Mouse (Mus musculus): ENCODE data around the gene Dph1. TPM values are rescaled to one million over a fixed set of nuclear protein-coding genes. Genes with fewer than 3 reads are reported as not detected.
A peak's percentile ranks its signal among the peaks of the same experiment; 100 is the strongest.

The Dph1 gene
- polyA plus RNA-seq, 1 experiment from 2014 or later = 14.0 TPM

DNA sequence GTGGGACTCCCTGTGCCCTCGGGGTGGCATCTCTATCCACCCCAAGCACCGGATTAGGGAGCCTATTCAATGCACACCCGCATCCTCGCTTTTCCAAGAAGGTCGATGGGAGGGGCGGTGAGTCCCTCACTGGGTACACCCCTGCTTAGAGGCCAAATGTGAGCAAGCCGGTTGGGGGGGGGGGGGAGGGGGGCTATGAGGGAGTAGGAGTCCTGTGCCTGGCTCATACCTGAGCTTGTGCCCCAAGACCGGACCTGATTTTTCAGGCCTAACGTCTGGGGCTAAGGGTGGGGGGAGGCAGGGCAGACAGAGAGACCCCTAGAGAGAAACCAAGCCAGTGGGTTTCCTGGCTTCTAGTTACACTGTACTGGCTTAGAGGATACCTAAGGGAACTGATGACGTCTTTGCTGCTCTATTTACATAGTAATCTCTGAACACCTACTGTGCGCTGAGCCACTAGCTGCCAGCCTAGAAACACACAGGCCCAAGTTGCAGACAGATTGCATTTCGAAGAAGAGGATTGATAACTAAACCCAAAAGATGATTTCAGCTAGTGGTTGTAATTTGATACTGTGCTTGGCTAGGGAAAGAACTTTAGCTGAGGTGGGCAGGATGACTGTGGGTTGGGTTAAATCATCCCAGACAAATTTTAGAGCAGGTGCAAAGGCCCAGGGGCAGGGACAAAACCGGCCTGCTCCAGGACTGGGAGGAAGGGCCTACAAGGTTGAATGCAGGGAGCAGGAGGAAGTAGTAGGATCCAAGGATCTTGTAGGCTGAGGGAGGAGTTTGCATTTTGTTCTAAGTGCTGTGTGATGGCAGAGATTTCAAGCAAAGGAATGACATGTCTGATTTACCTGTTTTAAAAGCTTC is 23.3 kb upstream of the Dph1 start:
- peaks cover 42% of the 10 kb centered on the region for H3K4me1 ChIP-seq (replicated peaks)
- ATAC-seq (ENCODE audit: low FRiP score, low read depth) = peak; percentile 28; the same call in 1 of the 2 replicates

DNA sequence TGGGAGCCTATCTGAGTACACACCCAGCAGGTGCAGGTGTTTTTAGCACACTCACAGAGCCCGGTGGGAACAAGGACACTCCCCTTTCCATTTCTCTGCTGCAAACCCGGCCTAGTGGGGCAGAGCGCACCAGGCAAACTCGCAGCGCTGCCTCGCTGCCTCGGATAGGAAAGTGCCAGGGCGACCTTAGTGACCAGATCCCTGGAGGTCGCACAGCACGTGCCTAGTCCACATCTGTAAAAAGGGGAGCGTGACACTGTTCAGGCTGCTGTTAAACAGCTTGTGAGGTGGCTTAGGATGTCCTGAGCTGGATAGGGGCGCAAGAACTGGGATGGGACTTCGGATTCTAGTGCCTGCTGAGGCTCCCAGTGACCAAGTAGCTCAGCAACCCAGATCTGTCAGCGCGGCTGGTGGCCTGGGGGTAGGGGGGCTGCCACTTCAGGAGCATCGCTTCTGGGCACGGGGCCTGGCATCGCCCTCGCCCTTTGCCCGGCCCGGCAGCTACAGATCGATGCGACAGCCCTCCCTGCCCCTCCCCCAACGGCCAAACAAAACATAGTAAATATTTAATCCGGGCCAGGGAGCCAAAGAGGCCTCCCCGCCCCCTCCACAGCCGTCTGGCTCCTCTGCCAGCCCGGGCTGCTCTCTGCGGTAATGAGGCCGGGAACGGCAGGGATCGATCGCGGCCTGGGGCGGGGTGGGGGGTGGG is 22.5 kb upstream of the Dph1 start:
- peaks cover 42% of the 10 kb centered on the region for H3K4me1 ChIP-seq (replicated peaks)
- WGBS = 4% methylated on average over 35 of the region's 35 CpGs
- H3K9me3 ChIP-seq = no peaks in the 10 kb centered on the region
- peak overlapping the region; percentile 27 for H3K4me3 ChIP-seq
- peak overlapping the region; percentile 35; the same call in 1 of the 2 replicates for H3K27ac ChIP-seq (replicated peaks)
- peak overlapping the region; percentile 44 for H3K9ac ChIP-seq
- peak; percentile 57 for ATAC-seq (ENCODE audit: low FRiP score, low read depth)
- peak overlapping the region; percentile 60 for H3K4me2 ChIP-seq
- H3K36me3 ChIP-seq = no peaks in the 10 kb centered on the region
- H3K27me3 ChIP-seq = no peaks in the 10 kb centered on the region

More for the DNA sequence above, 23.3 kb upstream of the Dph1 start:
- Histone ChIP-seq H3K27ac (replicated peaks) (peak overlapping the region; percentile 35; the same call in 1 of the 2 replicates), H3K36me3 (no peaks in the 10 kb centered on the region), H3K9me3 (no peaks in the 10 kb centered on the region), H3K27me3 (no peaks in the 10 kb centered on the region), H3K9ac (peak overlapping the region; percentile 44), H3K4me2 (peak overlapping the region; percentile 60), H3K4me3 (peak overlapping the region; percentile 27)
- 19% methylated on average over 13 of the region's 13 CpGs for WGBS

GRCm38 (mm10) chr11:75212876-75213275 is 21.8 kb upstream of the Dph1 start:
- H3K4me1 ChIP-seq (replicated peaks) = peaks cover 42% of the 10 kb centered on the region
- ATAC-seq (ENCODE audit: low FRiP score, low read depth) = no peak
- H3K27me3 ChIP-seq = no peaks in the 10 kb centered on the region
- H3K36me3 ChIP-seq = no peaks in the 10 kb centered on the region
- H3K4me2 ChIP-seq = no peak overlapping the region
- H3K9ac ChIP-seq = no peak overlapping the region
- 45% methylated on average over 3 of the region's 3 CpGs for WGBS
- H3K27ac ChIP-seq (replicated peaks) = no peak overlapping the region
- H3K9me3 ChIP-seq = no peaks in the 10 kb centered on the region
- H3K4me3 ChIP-seq = no peak overlapping the region

- 51% methylated on average over 8 of the region's 8 CpGs for WGBS
- ATAC-seq (ENCODE audit: low FRiP score, low read depth) = peak; percentile 11; the same call in 1 of the 2 replicates
Measured at GRCm38 (mm10) chr11:75212031-75212667, 21.1 kb upstream of the Dph1 start.

GRCm38 (mm10) chr11:75210755-75211154 is 19.7 kb upstream of the Dph1 start:
- WGBS = 60% methylated on average over 6 of the region's 6 CpGs
- no peak overlapping the region for H3K27ac ChIP-seq (replicated peaks)
- H3K36me3 ChIP-seq = no peaks in the 10 kb centered on the region
- no peak overlapping the region for H3K4me2 ChIP-seq
- no peak overlapping the region for H3K4me3 ChIP-seq
- no peak overlapping the region for H3K9ac ChIP-seq
- no peaks in the 10 kb centered on the region for H3K27me3 ChIP-seq
- H3K9me3 ChIP-seq = no peaks in the 10 kb centered on the region
- H3K4me1 ChIP-seq (replicated peaks) = peaks cover 41% of the 10 kb centered on the region
- ATAC-seq (ENCODE audit: low FRiP score, low read depth) = no peak

More at GRCm38 (mm10) chr11:75212031-75212667, 21.1 kb upstream of the Dph1 start:
- no peaks in the 10 kb centered on the region for H3K9me3 ChIP-seq
- no peak overlapping the region for H3K9ac ChIP-seq
- H3K27me3 ChIP-seq = no peaks in the 10 kb centered on the region
- no peak overlapping the region for H3K4me2 ChIP-seq
- no peaks in the 10 kb centered on the region for H3K36me3 ChIP-seq
- peak overlapping the region; percentile 66 for H3K27ac ChIP-seq (replicated peaks)
- H3K4me3 ChIP-seq = no peak overlapping the region
- H3K4me1 ChIP-seq (replicated peaks) = peaks cover 42% of the 10 kb centered on the region

- Histone ChIP-seq H3K4me1 (replicated peaks) (peaks cover 34% of the 10 kb centered on the region), H3K36me3 (no peaks in the 10 kb centered on the region), H3K4me3 (no peak overlapping the region), H3K4me2 (no peak overlapping the region), H3K27me3 (no peaks in the 10 kb centered on the region), H3K9me3 (no peaks in the 10 kb centered on the region), H3K27ac (replicated peaks) (no peak overlapping the region), H3K9ac (no peak overlapping the region)
- 75% methylated on average over 4 of the region's 4 CpGs for WGBS
- ATAC-seq (ENCODE audit: low FRiP score, low read depth) = no peak
Measured at GRCm38 (mm10) chr11:75210093-75210492, 19.1 kb upstream of the Dph1 start.

DNA sequence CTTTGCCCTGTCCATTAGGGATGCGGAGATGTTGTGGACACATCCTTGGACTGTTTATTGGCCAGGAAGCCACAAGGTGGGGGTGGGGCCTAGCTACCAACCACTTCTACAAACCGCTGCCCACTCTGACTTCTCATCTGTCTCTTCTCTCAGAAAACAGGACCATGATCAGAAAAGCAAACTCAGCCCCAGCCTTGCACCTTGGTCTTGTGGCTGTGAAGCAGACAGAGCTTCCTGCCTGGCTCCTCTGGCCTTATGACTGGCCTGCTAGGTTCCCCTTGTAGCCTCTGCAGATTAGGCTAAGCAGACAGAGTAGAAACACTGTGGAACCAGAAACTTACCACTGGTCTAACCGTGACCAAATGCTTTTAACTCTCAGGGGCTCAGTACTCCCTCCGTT is 18.3 kb upstream of the Dph1 start:
- no peak overlapping the region for H3K27ac ChIP-seq (replicated peaks)
- H3K9ac ChIP-seq = no peak overlapping the region
- 76% methylated on average over 4 of the region's 4 CpGs for WGBS
- no peak for ATAC-seq (ENCODE audit: low FRiP score, low read depth)
- H3K4me3 ChIP-seq = no peak overlapping the region
- H3K9me3 ChIP-seq = no peaks in the 10 kb centered on the region
- H3K36me3 ChIP-seq = no peaks in the 10 kb centered on the region
- no peaks in the 10 kb centered on the region for H3K27me3 ChIP-seq
- H3K4me1 ChIP-seq (replicated peaks) = peaks cover 28% of the 10 kb centered on the region
- H3K4me2 ChIP-seq = no peak overlapping the region

GRCm38 (mm10) chr11:75206347-75206746 is 15.3 kb upstream of the Dph1 start:
- peaks cover 6% of the 10 kb centered on the region for H3K4me1 ChIP-seq (replicated peaks)
- H3K9me3 ChIP-seq = no peaks in the 10 kb centered on the region
- H3K27ac ChIP-seq (replicated peaks) = no peak overlapping the region
- no peak overlapping the region for H3K9ac ChIP-seq
- no peaks in the 10 kb centered on the region for H3K27me3 ChIP-seq
- no peaks in the 10 kb centered on the region for H3K36me3 ChIP-seq
- no peak for ATAC-seq (ENCODE audit: low FRiP score, low read depth)
- 91% methylated on average over 4 of the region's 4 CpGs for WGBS
- no peak overlapping the region for H3K4me2 ChIP-seq
- no peak overlapping the region for H3K4me3 ChIP-seq

GRCm38 (mm10) chr11:75204472-75204871 is 13.4 kb upstream of the Dph1 start:
- Histone ChIP-seq H3K27ac (replicated peaks) (no peak overlapping the region), H3K4me2 (no peak overlapping the region), H3K36me3 (no peaks in the 10 kb centered on the region), H3K4me3 (no peak overlapping the region), H3K9ac (no peak overlapping the region), H3K9me3 (no peaks in the 10 kb centered on the region), H3K4me1 (replicated peaks) (no peaks in the 10 kb centered on the region), H3K27me3 (no peaks in the 10 kb centered on the region)
- no peak for ATAC-seq (ENCODE audit: low FRiP score, low read depth)
- 42% methylated on average over 9 of the region's 9 CpGs for WGBS

DNA sequence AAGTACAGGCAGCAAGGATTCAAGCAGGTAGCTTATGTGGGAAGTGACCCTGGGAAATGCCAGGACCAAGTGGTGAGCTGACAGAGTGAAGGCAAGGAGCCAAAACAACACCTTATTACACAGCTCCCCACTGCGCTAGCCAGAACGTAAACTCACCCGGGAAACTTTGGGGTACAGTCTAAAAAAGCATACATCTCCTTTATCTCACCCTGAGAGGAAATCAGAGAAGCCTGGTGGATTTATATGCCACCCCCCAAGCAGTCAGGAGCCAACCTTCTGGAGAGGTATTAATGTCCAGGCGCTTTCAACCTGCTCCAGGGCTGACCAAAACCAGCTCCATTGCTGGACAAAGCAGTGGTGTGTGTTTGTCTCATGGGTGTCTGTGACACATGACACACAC is 12.9 kb upstream of the Dph1 start:
- Histone ChIP-seq H3K36me3 (no peaks in the 10 kb centered on the region), H3K4me2 (no peak overlapping the region), H3K4me1 (replicated peaks) (no peaks in the 10 kb centered on the region), H3K4me3 (no peak overlapping the region), H3K27ac (replicated peaks) (no peak overlapping the region), H3K27me3 (no peaks in the 10 kb centered on the region), H3K9me3 (no peaks in the 10 kb centered on the region), H3K9ac (no peak overlapping the region)
- no peak for ATAC-seq (ENCODE audit: low FRiP score, low read depth)
- WGBS = 90% methylated on average over 4 of the region's 4 CpGs

GRCm38 (mm10) chr11:75201721-75202120 is 10.7 kb upstream of the Dph1 start:
- Histone ChIP-seq H3K27me3 (peaks cover 2% of the 10 kb centered on the region; the same call in 1 of the 2 replicates), H3K4me3 (no peak overlapping the region), H3K9me3 (no peaks in the 10 kb centered on the region), H3K27ac (replicated peaks) (no peak overlapping the region), H3K4me1 (replicated peaks) (peaks cover 3% of the 10 kb centered on the region; the same call in 1 of the 2 replicates), H3K4me2 (no peak overlapping the region), H3K36me3 (no peaks in the 10 kb centered on the region), H3K9ac (no peak overlapping the region)
- ATAC-seq (ENCODE audit: low FRiP score, low read depth) = no peak
- WGBS = 76% methylated on average over 8 of the region's 8 CpGs

DNA sequence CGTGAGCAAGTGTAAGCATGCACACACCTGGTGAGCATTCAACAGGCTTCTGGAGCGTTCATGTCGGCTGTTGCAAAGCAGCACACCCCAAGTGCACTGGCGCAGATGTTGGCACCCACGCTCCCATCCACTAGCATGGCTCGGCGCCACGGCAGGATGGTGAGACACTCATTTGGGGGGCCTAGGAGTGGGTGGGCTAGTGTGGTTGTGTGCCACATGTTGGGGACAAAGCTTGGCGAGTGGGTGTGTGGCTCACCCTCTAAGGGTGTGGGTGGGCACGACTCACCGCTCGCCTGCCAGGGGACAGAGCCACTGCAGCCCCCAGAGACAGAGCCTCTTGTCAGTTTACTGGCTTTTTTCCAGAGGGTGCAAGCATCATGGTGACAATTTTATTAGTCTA is 9.9 kb upstream of the Dph1 start:
- H3K4me2 ChIP-seq = no peak overlapping the region
- 89% methylated on average over 12 of the region's 12 CpGs for WGBS
- ATAC-seq (ENCODE audit: low FRiP score, low read depth) = no peak
- peaks cover 6% of the 10 kb centered on the region for H3K27me3 ChIP-seq
- peaks cover 9% of the 10 kb centered on the region for H3K4me1 ChIP-seq (replicated peaks)
- H3K9ac ChIP-seq = no peak overlapping the region
- no peak overlapping the region for H3K4me3 ChIP-seq
- no peak overlapping the region for H3K27ac ChIP-seq (replicated peaks)
- H3K36me3 ChIP-seq = no peaks in the 10 kb centered on the region
- H3K9me3 ChIP-seq = no peaks in the 10 kb centered on the region

Measured in hindbrain, embryonic 15.5 days (tissue).